In genomic region chr12:86826420-86827240, GRCm38 (mm10) we compare ENCODE assay signal across 8 mouse cellular contexts. TPM values are rescaled to one million over a fixed set of nuclear protein-coding genes. Genes with fewer than 3 reads are reported as not detected.
DNase-seq lines count a peak whose midpoint lies in the region; ATAC-seq and TF ChIP-seq lines count a peak whose summit lies in the region.

No protein-coding gene starts in this region.

- H3K9me3 ChIP-seq in liver, embryonic 11.5 days (ENCODE audit: control insufficient read depth, low read length) = no peaks in the 10 kb centered on the region
- no peaks in the 10 kb centered on the region for H3K9me3 ChIP-seq in heart, embryonic 12.5 days (replicated peaks)
- no peaks in the 10 kb centered on the region for H3K9me3 ChIP-seq in midbrain, embryonic 10.5 days (replicated peaks)

- TF ChIP-seq POLR2A in liver, adult 2 months (IDR thresholded peaks at IDR 0.05; ENCODE audit: extremely low read depth, insufficient read depth, low read length) = no peak

- no peak overlapping the region for H3K4me3 ChIP-seq in liver, adult 2 months (ENCODE audit: insufficient read depth, low read depth, low read length)
- no peak overlapping the region for H3K4me3 ChIP-seq in liver, embryonic 11.5 days (ENCODE audit: low read depth, low read length)
- H3K4me3 ChIP-seq in brown adipose tissue, adult 24 weeks (ENCODE audit: insufficient read depth, low read depth, low read length) = no peak overlapping the region
- no peak overlapping the region for H3K4me3 ChIP-seq in heart, embryonic 12.5 days
- H3K4me3 ChIP-seq in layer of hippocampus, adult 2 months = no peak overlapping the region
- H3K4me3 ChIP-seq in midbrain, embryonic 10.5 days = no peak overlapping the region

- 68% methylated on average over 13 of the region's 13 CpGs for WGBS in liver, adult 2 months
- 62% methylated on average over 13 of the region's 13 CpGs for WGBS in liver, embryonic 11.5 days
- 51% methylated on average over 13 of the region's 13 CpGs for WGBS in heart, embryonic 12.5 days
- WGBS in midbrain, embryonic 10.5 days = 56% methylated on average over 13 of the region's 13 CpGs

- H3K36me3 ChIP-seq in liver, adult 2 months (ENCODE audit: control insufficient read depth, insufficient read depth, low read length) = no peaks in the 10 kb centered on the region
- H3K36me3 ChIP-seq in liver, embryonic 11.5 days (ENCODE audit: control insufficient read depth, insufficient read depth, low read length) = no peaks in the 10 kb centered on the region
- H3K36me3 ChIP-seq in heart, embryonic 12.5 days = no peaks in the 10 kb centered on the region
- H3K36me3 ChIP-seq in midbrain, embryonic 10.5 days = no peaks in the 10 kb centered on the region

- DNase-seq in liver, adult 2 months (ENCODE audit: extremely low read depth, low read depth, low spot score) = peak; percentile 80
- no peak for DNase-seq in liver, embryonic 11.5 days (ENCODE audit: low spot score)
- DNase-seq in layer of hippocampus, adult 2 months (ENCODE audit: low spot score in 2 of 2) = peak; percentile 77 to 81
- peak; percentile 56 for DNase-seq in midbrain, embryonic 10.5 days (ENCODE audit: low spot score)
- DNase-seq in urinary bladder, postnatal 14 days (ENCODE audit: low spot score) = no peak

- H3K9ac ChIP-seq in liver, adult 2 months (ENCODE audit: low read depth, low read length) = no peak overlapping the region
- no peak overlapping the region for H3K9ac ChIP-seq in liver, embryonic 11.5 days (ENCODE audit: low read depth, low read length)
- no peak overlapping the region for H3K9ac ChIP-seq in heart, embryonic 12.5 days

- peaks cover 16% of the 10 kb centered on the region for H3K4me1 ChIP-seq in liver, adult 2 months (ENCODE audit: control insufficient read depth, insufficient read depth, low read length)
- H3K4me1 ChIP-seq in liver, embryonic 11.5 days (replicated peaks; ENCODE audit: control insufficient read depth, insufficient read depth, low read length) = peaks cover 39% of the 10 kb centered on the region
- H3K4me1 ChIP-seq in brown adipose tissue, adult 24 weeks (ENCODE audit: control insufficient read depth, insufficient read depth, insufficient read length, low read length) = peaks cover 41% of the 10 kb centered on the region
- H3K4me1 ChIP-seq in heart, embryonic 12.5 days (replicated peaks) = peaks cover 72% of the 10 kb centered on the region
- H3K4me1 ChIP-seq in midbrain, embryonic 10.5 days = peaks cover 79% of the 10 kb centered on the region

- H3K4me2 ChIP-seq in liver, embryonic 11.5 days = no peak overlapping the region
- H3K4me2 ChIP-seq in heart, embryonic 12.5 days = no peak overlapping the region

- peak overlapping the region; percentile 10; the same call in 1 of the 2 replicates for H3K27ac ChIP-seq in liver, adult 2 months (replicated peaks; ENCODE audit: insufficient read depth, low read depth, low read length)
- H3K27ac ChIP-seq in liver, embryonic 11.5 days (ENCODE audit: low read depth, low read length) = no peak overlapping the region
- peak overlapping the region; percentile 12; the same call in 1 of the 2 replicates for H3K27ac ChIP-seq in brown adipose tissue, adult 24 weeks (replicated peaks; ENCODE audit: low read depth, low read length)
- peak overlapping the region; percentile 56 for H3K27ac ChIP-seq in heart, embryonic 12.5 days (ENCODE audit: poor library complexity, severe bottlenecking)
- peak overlapping the region; percentile 92 for H3K27ac ChIP-seq in layer of hippocampus, adult 2 months
- peak overlapping the region; percentile 73 for H3K27ac ChIP-seq in midbrain, embryonic 10.5 days (replicated peaks)

- no peaks in the 10 kb centered on the region for H3K27me3 ChIP-seq in liver, adult 2 months (ENCODE audit: control insufficient read depth, insufficient read depth, low read length)
- H3K27me3 ChIP-seq in liver, embryonic 11.5 days (replicated peaks; ENCODE audit: control insufficient read depth, insufficient read depth, low read length) = no peaks in the 10 kb centered on the region
- no peaks in the 10 kb centered on the region for H3K27me3 ChIP-seq in heart, embryonic 12.5 days (replicated peaks)
- peaks cover 31% of the 10 kb centered on the region for H3K27me3 ChIP-seq in midbrain, embryonic 10.5 days (ENCODE audit: low read depth, poor library complexity, severe bottlenecking)

- ATAC-seq in liver, embryonic 11.5 days (replicated peaks; ENCODE audit: low FRiP score) = no peak
- ATAC-seq in heart, embryonic 12.5 days (ENCODE audit: insufficient number of reproducible peaks, low FRiP score) = 0 out of 2 replicates have a peak, but pooled peaks have one; percentile 17
- no peak for ATAC-seq in erythroblast, adult 5-6 weeks (replicated peaks; ENCODE audit: low FRiP score, poor library complexity, severe bottlenecking)

- no peaks in the 10 kb centered on the region for H3K79me2 ChIP-seq in liver, adult 2 months (ENCODE audit: control insufficient read depth, insufficient read depth, low read length)

- no peak for TF ChIP-seq CTCF in liver, adult 2 months (IDR thresholded peaks at IDR 0.05; ENCODE audit: low read depth, low read length)
- no peak for TF ChIP-seq CTCF in layer of hippocampus, adult 2 months (conservative IDR thresholded peaks at IDR 0.05)

RNA-seq across cellular contexts. Expression of gene Irf2bpl, which starts 58.0 kb away (rescaled TPM):
- 6.8 and 9.3 TPM in 2 replicates for total RNA-seq in liver, adult 2 months (2014; rRNA removed)
- polyA plus RNA-seq in liver, adult 2 months (2012; rRNA removed) = 10.5 and 10.8 TPM in 2 replicates
- 9.7 and 9.8 TPM in 2 replicates for polyA plus RNA-seq in liver, embryonic 11.5 days (2014; fragmentation: Nextera tagmentation; extraction: Ambion mirVana)
- polyA plus RNA-seq in brown adipose tissue, adult 24 weeks (2012; ENCODE audit: insufficient read depth, insufficient read length, missing spikeins) = 7.1 and 23.0 TPM in 2 replicates
- 57.8 and 59.5 TPM in 2 replicates for polyA plus RNA-seq in heart, embryonic 12.5 days (2016; fragmentation: Nextera tagmentation; extraction: Ambion mirVana)
- 10 to 100 TPM; 69.8 to 70.2 TPM for total RNA-seq in layer of hippocampus, adult 2 months (2021)
- 28.6 and 39.6 TPM in 2 replicates for polyA plus RNA-seq in midbrain, embryonic 10.5 days (2016; fragmentation: Nextera tagmentation; extraction: Ambion mirVana)
- 0.21 and 0.77 TPM in 2 replicates for total RNA-seq in erythroblast, adult 5-6 weeks (2015; ENCODE audit: low replicate concordance)
- total RNA-seq in erythroblast, adult 5-6 weeks (2017; ENCODE audit: low replicate concordance) = 0.42 TPM in 1 of 2 replicates, not detected in the other

Comparison
In these comparisons a context has a peak if more than half of its experiments do, and no peak if none do; other contexts are left out.
1. DNase-seq: peak in liver, adult 2 months (single experiment), layer of hippocampus, adult 2 months (2 of 2) and midbrain, embryonic 10.5 days (single experiment); none in liver, embryonic 11.5 days (single experiment) and urinary bladder, postnatal 14 days (single experiment).